Mouse (Mus musculus) kidney, postnatal 25 days (tissue): ENCODE data around the gene Hoxb3.

Source experiments
- DNase-seq, 2 experiments: peaks; one replicate each; pipeline ENCODE4 v3.0.0; 2021; ENCODE audit warnings: mixed read lengths in 2 of 2

The Hoxb3 gene

GRCm38 (mm10) chr11:96289293-96289692 lies 33.8 kb upstream of the Hoxb3 start:
- peak in 1 of 2 experiments; percentile 64 for DNase-seq

- DNase-seq: no peak
These were observed 33.3 kb upstream of the Hoxb3 start for GRCm38 (mm10) chr11:96289837-96290236.

- peak in 1 of 2 experiments; percentile 65 for DNase-seq
These were observed 32.3 kb upstream of the Hoxb3 start for GRCm38 (mm10) chr11:96290705-96291355.

GRCm38 (mm10) chr11:96291681-96292564 lies 31.2 kb upstream of the Hoxb3 start, which contains the start of gene Hoxb6:
Gene Hoxb6 (plus strand): TSS chr11:96292476.
- peak; percentile 88 to 93 for DNase-seq

- peak; percentile 69 for DNase-seq
These were observed 30.4 kb upstream of the Hoxb3 start for GRCm38 (mm10) chr11:96292565-96293301.

GRCm38 (mm10) chr11:96293302-96293921 lies 29.7 kb upstream of the Hoxb3 start:
- peak; percentile 57 to 75 for DNase-seq

GRCm38 (mm10) chr11:96294245-96295091 lies 28.7 kb upstream of the Hoxb3 start:
- peak; percentile 92 to 96 for DNase-seq

GRCm38 (mm10) chr11:96295092-96295835 lies 27.9 kb upstream of the Hoxb3 start:
- peak; percentile 89 to 94 for DNase-seq

GRCm38 (mm10) chr11:96296997-96297396 lies 26.1 kb upstream of the Hoxb3 start:
- no peak for DNase-seq

GRCm38 (mm10) chr11:96297428-96297827 lies 25.7 kb upstream of the Hoxb3 start:
- no peak for DNase-seq

- no peak for DNase-seq
These were observed 25.0 kb upstream of the Hoxb3 start for GRCm38 (mm10) chr11:96297968-96298635.

GRCm38 (mm10) chr11:96298895-96299667 lies 24.0 kb upstream of the Hoxb3 start:
- peak; percentile 93 to 96 for DNase-seq

GRCm38 (mm10) chr11:96299781-96300180 lies 23.3 kb upstream of the Hoxb3 start:
- DNase-seq: peak in 1 of 2 experiments; percentile 54

- DNase-seq: peak; percentile 70 to 82
These were observed 22.6 kb upstream of the Hoxb3 start for GRCm38 (mm10) chr11:96300354-96301063.

GRCm38 (mm10) chr11:96301064-96301431 lies 22.1 kb upstream of the Hoxb3 start:
- no peak for DNase-seq

- peak; percentile 85 to 94 for DNase-seq
These were observed 21.3 kb upstream of the Hoxb3 start for GRCm38 (mm10) chr11:96301837-96302236.

- peak in 1 of 2 experiments; percentile 49 for DNase-seq
These were observed 20.6 kb upstream of the Hoxb3 start for GRCm38 (mm10) chr11:96302381-96303150.
